Mouse (Mus musculus): ENCODE data around the gene Myo1h.

Myo1h gene

DNA sequence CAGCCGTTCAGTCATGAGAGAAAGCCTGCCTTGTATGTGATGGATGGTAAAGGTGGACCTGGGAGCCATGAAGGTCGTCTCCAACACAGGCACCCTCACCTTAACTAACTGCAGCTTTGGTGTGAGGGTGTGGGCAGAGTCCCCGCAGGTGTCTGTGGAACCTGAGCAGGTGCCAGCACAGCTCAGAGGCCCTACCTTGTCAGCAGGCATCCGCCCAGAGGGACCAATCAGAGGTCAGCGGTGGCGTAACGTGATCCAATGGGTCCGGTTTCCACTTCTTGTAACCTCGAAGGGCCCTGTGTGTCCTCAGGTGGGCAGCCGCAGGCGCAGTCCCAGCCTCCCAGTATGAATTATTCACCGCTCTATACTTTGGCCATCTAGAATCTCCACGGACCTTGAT is at the start of gene Myo1h:
Gene Myo1h, plus strand, starts transcription at position 293 of the 400 bp plus-strand sequence.
- DNase-seq (ENCODE audit: low spot score): no peak

DNA sequence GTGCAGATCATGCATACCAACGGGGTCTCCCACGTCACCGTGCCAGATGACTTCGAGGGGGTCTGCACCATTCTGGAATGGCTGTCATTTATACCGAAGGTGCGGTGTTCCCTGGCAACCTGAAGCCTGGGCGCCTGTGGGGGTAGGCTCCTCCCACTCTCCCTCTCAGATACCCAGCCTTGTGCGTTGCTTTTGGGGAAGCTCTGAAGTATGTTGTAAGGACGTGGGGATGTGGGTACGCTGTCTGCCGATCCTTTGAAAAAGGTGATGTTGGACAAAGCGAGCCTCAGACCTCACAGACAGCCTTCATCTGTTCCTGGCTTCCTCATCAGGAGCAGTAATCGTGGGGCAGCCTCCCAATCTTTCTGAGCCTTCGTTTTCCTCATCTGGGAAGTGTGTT is 49.2 kb upstream of the Myo1h start:
- DNase-seq (ENCODE audit: low spot score): no peak

DNA sequence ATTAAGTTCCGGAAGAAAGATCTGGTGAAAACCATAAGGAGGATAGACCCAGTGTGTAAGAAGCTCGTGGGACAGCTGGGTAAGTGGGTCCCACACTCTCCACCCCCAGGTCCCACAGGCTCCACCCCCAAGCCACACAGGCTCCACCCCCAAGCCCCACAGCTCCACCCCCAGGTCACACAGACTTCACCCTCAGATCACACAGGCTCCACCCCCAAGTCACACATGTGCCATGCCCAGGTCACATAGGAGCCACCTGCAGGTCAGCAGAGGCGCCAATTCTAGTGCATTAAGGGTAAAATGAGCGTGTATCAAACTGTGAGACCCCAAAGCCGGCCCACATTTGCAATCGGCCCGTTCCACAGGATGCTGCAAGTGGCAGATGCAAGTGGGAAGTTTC is 42.5 kb upstream of the Myo1h start:
- DNase-seq (ENCODE audit: low spot score): no peak

GRCm38 (mm10) chr5:114248174-114248589 is 40.8 kb upstream of the Myo1h start:
- peak; percentile 26 for DNase-seq (ENCODE audit: low spot score)

- DNase-seq (ENCODE audit: low spot score): no peak
Measured at GRCm38 (mm10) chr5:114259495-114259894, 29.5 kb upstream of the Myo1h start.

DNA sequence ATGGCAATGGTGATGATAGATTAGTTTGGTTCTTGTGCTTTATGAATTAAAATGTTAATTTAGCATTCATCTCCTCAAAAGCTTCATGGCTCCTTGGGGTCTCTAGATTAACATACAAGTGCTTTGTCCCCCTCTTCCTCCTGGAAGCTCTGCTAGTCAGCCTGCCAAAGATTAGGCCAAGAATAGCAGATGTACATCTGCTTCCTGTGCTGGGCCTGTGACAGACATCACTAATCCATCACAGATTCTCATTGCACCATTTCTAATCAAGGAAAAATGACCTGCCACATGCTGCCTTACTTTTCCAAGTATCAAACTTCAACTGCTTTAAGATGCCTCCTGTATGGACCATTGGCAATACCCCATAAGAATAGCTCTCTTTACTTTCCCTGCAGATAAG is 27.5 kb upstream of the Myo1h start:
- no peak for DNase-seq (ENCODE audit: low spot score)

GRCm38 (mm10) chr5:114264030-114264459 is 24.9 kb upstream of the Myo1h start:
- DNase-seq (ENCODE audit: low spot score): no peak

- DNase-seq (ENCODE audit: low spot score): no peak
Measured at GRCm38 (mm10) chr5:114264791-114265190, 24.2 kb upstream of the Myo1h start.

GRCm38 (mm10) chr5:114268646-114269045 is 20.3 kb upstream of the Myo1h start:
- no peak for DNase-seq (ENCODE audit: low spot score)

GRCm38 (mm10) chr5:114269499-114269898 is 19.5 kb upstream of the Myo1h start:
- DNase-seq (ENCODE audit: low spot score): no peak

- DNase-seq (ENCODE audit: low spot score): no peak
Measured at GRCm38 (mm10) chr5:114269984-114270383, 19.0 kb upstream of the Myo1h start.

DNA sequence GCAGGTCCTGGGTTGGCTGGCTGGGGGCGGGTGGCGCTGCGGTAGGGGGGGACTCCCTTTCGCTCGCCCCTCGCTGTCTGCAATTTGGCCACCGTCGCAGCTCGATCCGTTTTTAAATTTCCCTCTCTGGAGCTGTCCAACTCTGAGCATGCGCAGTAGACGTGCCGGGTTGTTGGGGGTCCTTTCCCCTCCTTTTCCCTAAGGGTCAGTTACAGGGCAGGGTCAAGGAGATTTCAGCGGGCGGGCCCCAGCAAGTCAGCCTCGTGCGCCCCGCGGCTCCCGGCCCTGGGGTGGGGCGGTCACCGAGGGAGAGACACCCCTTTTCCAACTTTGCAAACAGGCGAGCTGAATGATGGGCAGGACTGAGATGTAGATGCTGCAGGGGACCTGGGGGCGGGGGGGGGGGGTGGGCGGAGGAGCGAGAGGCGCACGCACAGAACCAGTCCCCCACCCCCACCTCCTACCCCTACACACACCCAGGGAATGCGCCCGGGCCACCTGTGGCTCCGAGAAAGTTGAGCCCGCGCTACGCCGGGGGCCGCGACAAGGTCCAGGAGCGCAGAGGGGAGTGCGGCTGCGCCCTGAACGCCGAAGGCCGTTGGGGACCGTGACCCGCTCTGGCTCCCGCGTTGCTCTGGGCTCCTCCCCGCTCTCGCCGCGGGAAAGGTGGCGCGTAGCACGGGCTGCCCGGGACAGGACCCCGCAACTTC is 15.1 kb upstream of the Myo1h start, which contains the start of gene Foxn4:
Gene Foxn4, minus strand, starts transcription at position 115 of the 710 bp plus-strand sequence.
- DNase-seq (ENCODE audit: low spot score): no peak

DNA sequence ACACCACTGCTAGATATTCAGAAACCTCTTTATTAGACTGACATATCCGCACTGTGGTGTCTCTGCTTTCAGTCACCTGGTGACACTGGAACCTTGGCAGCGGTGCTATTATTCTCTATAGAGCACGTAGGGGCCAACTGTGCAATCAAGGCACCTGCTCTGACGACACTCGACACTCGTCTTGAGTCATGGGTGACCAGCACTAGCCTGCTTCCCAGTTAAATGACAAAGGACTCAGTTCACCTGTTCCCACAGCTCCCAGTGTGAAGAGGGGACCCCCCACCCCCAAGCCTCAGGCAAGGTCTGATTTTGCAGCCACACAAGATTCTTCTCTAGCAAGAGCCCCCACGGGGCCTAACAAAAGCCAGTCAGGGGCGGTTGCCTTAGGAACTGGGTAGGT is 13.6 kb upstream of the Myo1h start:
- DNase-seq (ENCODE audit: low spot score): no peak

DNA sequence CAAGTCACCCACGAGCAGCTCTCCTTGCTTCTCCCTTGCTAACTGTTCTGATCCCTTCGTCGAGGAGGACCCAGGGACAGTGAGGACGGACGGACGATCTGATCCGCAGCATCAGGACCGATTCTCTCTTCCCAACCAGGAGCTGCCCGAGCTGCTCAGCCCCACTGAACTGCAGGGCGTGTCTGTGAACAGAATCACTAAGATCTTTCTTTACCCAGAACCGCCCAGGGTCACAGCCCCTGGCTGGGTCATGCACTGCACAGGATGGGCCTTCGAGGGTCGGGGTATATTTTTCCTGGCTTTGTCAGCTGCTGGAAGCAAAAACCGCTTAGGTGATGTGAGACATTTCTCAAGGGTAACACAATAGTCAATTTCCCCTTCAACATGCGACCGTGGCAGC is 13.0 kb upstream of the Myo1h start:
- DNase-seq (ENCODE audit: low spot score): no peak

DNA sequence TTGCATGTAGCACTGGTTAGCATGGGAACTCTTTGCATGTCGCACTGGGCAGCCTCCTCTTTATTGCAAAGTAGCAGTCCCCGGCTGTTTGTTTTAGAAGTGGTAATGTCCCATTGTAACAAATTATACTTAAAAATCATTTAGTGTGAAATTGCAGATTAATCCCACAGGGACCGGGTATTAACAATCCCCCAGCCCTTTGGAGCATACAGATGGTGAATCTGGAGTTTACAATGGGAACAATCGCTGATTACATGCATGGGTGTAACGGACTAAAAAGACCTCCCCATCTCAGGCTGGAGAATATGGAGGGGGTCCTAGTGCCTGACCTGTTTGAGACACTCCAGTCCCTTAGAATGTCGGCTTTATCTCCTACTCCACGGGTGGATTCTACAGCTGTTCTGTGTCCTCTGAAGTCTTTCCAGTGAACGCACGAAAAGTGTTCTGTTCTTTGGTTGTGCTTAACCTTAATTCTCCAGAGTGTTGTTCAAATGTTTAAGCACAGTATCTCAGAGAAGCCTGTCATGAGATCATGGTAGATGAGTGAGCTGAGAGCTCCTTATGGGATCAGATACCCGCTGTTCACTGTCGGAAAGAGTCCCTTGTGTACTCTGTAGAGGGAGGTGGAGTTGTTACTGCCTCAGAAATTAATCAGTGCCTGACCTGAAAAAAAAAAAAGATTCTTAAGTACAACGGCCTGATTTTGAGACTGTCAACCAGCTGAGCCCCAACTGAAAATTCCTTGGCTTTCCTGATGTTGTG is 9.4 kb upstream of the Myo1h start:
- DNase-seq (ENCODE audit: low spot score): no peak

- DNase-seq (ENCODE audit: low spot score): no peak
Measured at GRCm38 (mm10) chr5:114282346-114282745, 6.6 kb upstream of the Myo1h start.

GRCm38 (mm10) chr5:114284604-114285397 is 4.2 kb upstream of the Myo1h start:
- no peak for DNase-seq (ENCODE audit: low spot score)

DNA sequence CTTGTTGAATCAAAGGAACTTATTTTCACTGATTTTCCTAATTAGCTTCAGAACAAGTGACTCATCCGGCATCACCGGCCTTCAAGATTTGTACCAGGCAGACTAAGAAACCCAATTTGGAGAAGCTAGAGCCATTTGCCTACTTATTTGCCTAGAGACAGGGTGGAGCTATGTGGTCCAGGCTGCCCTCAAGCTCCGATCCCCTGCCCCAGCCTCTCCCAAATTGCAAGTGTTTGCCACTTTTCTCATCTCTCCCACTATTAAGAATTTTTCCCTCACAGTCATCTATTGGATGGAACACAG is 3.6 kb upstream of the Myo1h start:
- no peak for DNase-seq (ENCODE audit: low spot score)

- no peak for DNase-seq (ENCODE audit: low spot score)
Measured at GRCm38 (mm10) chr5:114286102-114286501, 2.9 kb upstream of the Myo1h start.

DNA sequence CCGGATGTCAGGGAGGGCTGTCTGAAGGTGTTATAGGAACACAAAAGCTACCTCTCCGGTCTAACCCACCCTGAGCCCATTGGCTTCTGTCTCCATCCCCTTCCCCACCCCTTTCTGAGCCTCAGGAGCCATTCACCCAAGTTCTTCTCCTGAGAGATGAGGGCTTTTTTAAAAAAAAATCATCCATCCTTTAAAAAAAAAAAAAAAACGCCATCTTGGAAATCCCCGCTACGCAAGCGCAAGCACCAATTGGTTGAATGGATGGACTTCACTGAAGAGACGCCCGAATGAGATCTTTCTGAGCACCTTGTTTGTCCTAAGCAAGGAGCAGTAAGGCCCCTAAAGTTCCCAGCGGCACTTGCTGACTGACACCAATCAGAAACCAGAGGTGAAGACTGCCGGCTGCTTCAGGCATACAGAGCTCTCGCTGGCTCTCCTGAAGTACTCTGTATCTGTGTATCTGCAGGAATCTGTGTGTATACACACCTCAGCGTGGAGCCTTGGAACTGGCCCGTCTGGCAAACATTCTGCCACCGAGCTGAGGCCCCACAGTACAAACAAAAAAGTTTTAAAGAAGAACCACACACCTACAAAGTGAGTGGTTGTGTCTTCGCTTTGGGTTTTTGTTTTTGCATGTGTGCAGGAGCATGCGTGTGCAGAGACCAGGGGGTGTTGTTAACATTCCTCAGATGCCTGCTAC is 1.9 kb upstream of the Myo1h start:
- DNase-seq (ENCODE audit: low spot score): no peak

DNA sequence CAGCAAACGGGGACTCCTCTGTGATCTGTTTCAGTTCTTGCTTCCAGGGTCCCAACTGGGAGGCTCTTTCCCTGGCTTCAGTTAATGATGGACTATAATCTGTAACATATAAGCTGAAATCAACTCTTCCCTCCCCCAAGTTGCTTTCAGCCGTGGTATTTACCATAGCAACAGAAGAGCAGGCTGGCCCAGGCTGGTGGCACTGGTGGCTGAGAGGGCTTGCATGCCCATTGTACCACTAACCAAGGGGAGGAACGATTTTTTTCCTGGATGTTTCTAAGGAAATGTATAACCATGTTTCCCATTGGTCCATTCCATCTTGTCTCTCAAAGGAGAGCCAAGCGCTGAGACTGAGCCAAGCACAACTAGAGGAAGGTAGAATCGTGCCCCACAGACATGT is 570 bp upstream of the Myo1h start:
- no peak for DNase-seq (ENCODE audit: low spot score)

GRCm38 (mm10) chr5:114290004-114290403 is 1.0 kb downstream of the Myo1h start:
- no peak for DNase-seq (ENCODE audit: low spot score)

All from yolk sac, embryonic 10.5 days (tissue).